Mouse (Mus musculus): ENCODE results near the gene Cox14. TPM values are rescaled to one million over a fixed set of nuclear protein-coding genes. Genes with fewer than 3 reads are reported as not detected.

The Cox14 gene
- polyA plus RNA-seq, 1 experiment from 2014 or later, result 297 TPM

- 52% methylated on average over 23 of the region's 23 CpGs for WGBS
- no peak for DNase-seq (ENCODE audit: low spot score)
- no peak for ATAC-seq (replicated peaks; ENCODE audit: low FRiP score, low read depth)
- no peak for TF ChIP-seq CTCF (IDR thresholded peaks at IDR 0.05; ENCODE audit: low read depth)
- no peaks in the 10 kb centered on the region for H3K9me3 ChIP-seq (replicated peaks; ENCODE audit: low read length)
- no peak overlapping the region for H3K9ac ChIP-seq (ENCODE audit: low read depth, low read length)
- no peak overlapping the region for H3K4me3 ChIP-seq (replicated peaks; ENCODE audit: low read depth, low read length)
- peaks cover 21% of the 10 kb centered on the region for H3K4me1 ChIP-seq (replicated peaks; ENCODE audit: insufficient read depth, low read length)
- H3K4me2 ChIP-seq (ENCODE audit: low read length), result peak overlapping the region; percentile 23; the same call in 1 of the 2 replicates
- peak overlapping the region; percentile 54 for H3K27ac ChIP-seq
- H3K36me3 ChIP-seq (ENCODE audit: insufficient read depth, low read length), result peaks cover 31% of the 10 kb centered on the region
- H3K27me3 ChIP-seq (ENCODE audit: insufficient read depth, low read length), result no peaks in the 10 kb centered on the region
Observed at GRCm38 (mm10) chr15:99704041-99704681, 21.3 kb upstream of the Cox14 start.

- no peak for TF ChIP-seq CTCF (IDR thresholded peaks at IDR 0.05; ENCODE audit: low read depth)
- Histone ChIP-seq H3K4me1 (replicated peaks; ENCODE audit: insufficient read depth, low read length) (peaks cover 21% of the 10 kb centered on the region), H3K9ac (ENCODE audit: low read depth, low read length) (no peak overlapping the region), H3K27ac (peak overlapping the region; percentile 54), H3K4me2 (ENCODE audit: low read length) (no peak overlapping the region), H3K9me3 (replicated peaks; ENCODE audit: low read length) (no peaks in the 10 kb centered on the region), H3K4me3 (replicated peaks; ENCODE audit: low read depth, low read length) (no peak overlapping the region), H3K27me3 (ENCODE audit: insufficient read depth, low read length) (no peaks in the 10 kb centered on the region), H3K36me3 (ENCODE audit: insufficient read depth, low read length) (peaks cover 38% of the 10 kb centered on the region)
- no peak for DNase-seq (ENCODE audit: low spot score)
- ATAC-seq (replicated peaks; ENCODE audit: low FRiP score, low read depth), result no peak
- 63% methylated on average over 7 of the region's 7 CpGs for WGBS
Observed at GRCm38 (mm10) chr15:99704881-99705280, 20.5 kb upstream of the Cox14 start.

GRCm38 (mm10) chr15:99705440-99706048, 19.9 kb upstream of the Cox14 start, which contains the start of gene Gm17349:
Gm17349 (minus strand) TSS chr15:99705490.
- Histone ChIP-seq H3K36me3 (ENCODE audit: insufficient read depth, low read length) (peaks cover 44% of the 10 kb centered on the region), H3K4me3 (replicated peaks; ENCODE audit: low read depth, low read length) (no peak within 1 kb of the TSS), H3K4me2 (ENCODE audit: low read length) (no peak within 1 kb of the TSS; the same call in 1 of the 2 replicates), H3K4me1 (replicated peaks; ENCODE audit: insufficient read depth, low read length) (peaks cover 21% of the 10 kb centered on the region), H3K27me3 (ENCODE audit: insufficient read depth, low read length) (no peaks in the 10 kb centered on the region), H3K9me3 (replicated peaks; ENCODE audit: low read length) (no peaks in the 10 kb centered on the region), H3K9ac (ENCODE audit: low read depth, low read length) (no peak within 1 kb of the TSS), H3K27ac (peak within 1 kb of the TSS; percentile 54)
- ATAC-seq (replicated peaks; ENCODE audit: low FRiP score, low read depth) (no peak), DNase-seq (ENCODE audit: low spot score) (peak; percentile 80)
- TF ChIP-seq CTCF (IDR thresholded peaks at IDR 0.05; ENCODE audit: low read depth), result peak; percentile 78
- 68% methylated on average over 11 of the region's 11 CpGs for WGBS

- 97% methylated on average over 13 of the region's 13 CpGs for WGBS
- no peak for ATAC-seq (replicated peaks; ENCODE audit: low FRiP score, low read depth)
- Histone ChIP-seq H3K4me2 (ENCODE audit: low read length) (no peak overlapping the region), H3K27me3 (ENCODE audit: insufficient read depth, low read length) (no peaks in the 10 kb centered on the region), H3K4me1 (replicated peaks; ENCODE audit: insufficient read depth, low read length) (peaks cover 9% of the 10 kb centered on the region), H3K27ac (no peak overlapping the region), H3K4me3 (replicated peaks; ENCODE audit: low read depth, low read length) (no peak overlapping the region), H3K36me3 (ENCODE audit: insufficient read depth, low read length) (peaks cover 67% of the 10 kb centered on the region), H3K9me3 (replicated peaks; ENCODE audit: low read length) (no peaks in the 10 kb centered on the region), H3K9ac (ENCODE audit: low read depth, low read length) (no peak overlapping the region)
- no peak for DNase-seq (ENCODE audit: low spot score)
- no peak for TF ChIP-seq CTCF (IDR thresholded peaks at IDR 0.05; ENCODE audit: low read depth)
Observed at GRCm38 (mm10) chr15:99708176-99708575, 17.2 kb upstream of the Cox14 start.

GRCm38 (mm10) chr15:99710221-99711190, 14.9 kb upstream of the Cox14 start:
- Histone ChIP-seq H3K27ac (no peak overlapping the region), H3K4me1 (replicated peaks; ENCODE audit: insufficient read depth, low read length) (no peaks in the 10 kb centered on the region; the same call in 1 of the 2 replicates), H3K9me3 (replicated peaks; ENCODE audit: low read length) (no peaks in the 10 kb centered on the region), H3K27me3 (ENCODE audit: insufficient read depth, low read length) (no peaks in the 10 kb centered on the region), H3K9ac (ENCODE audit: low read depth, low read length) (no peak overlapping the region), H3K4me3 (replicated peaks; ENCODE audit: low read depth, low read length) (no peak overlapping the region), H3K36me3 (ENCODE audit: insufficient read depth, low read length) (peaks cover 58% of the 10 kb centered on the region), H3K4me2 (ENCODE audit: low read length) (no peak overlapping the region)
- 87% methylated on average over 10 of the region's 10 CpGs for WGBS
- ATAC-seq (replicated peaks; ENCODE audit: low FRiP score, low read depth) (no peak), DNase-seq (ENCODE audit: low spot score) (no peak)
- TF ChIP-seq CTCF (IDR thresholded peaks at IDR 0.05; ENCODE audit: low read depth), result no peak

- Histone ChIP-seq H3K9me3 (replicated peaks; ENCODE audit: low read length) (no peaks in the 10 kb centered on the region), H3K36me3 (ENCODE audit: insufficient read depth, low read length) (peaks cover 55% of the 10 kb centered on the region), H3K9ac (ENCODE audit: low read depth, low read length) (no peak overlapping the region), H3K27ac (no peak overlapping the region), H3K4me1 (replicated peaks; ENCODE audit: insufficient read depth, low read length) (peaks cover 7% of the 10 kb centered on the region), H3K4me2 (ENCODE audit: low read length) (no peak overlapping the region), H3K27me3 (ENCODE audit: insufficient read depth, low read length) (no peaks in the 10 kb centered on the region), H3K4me3 (replicated peaks; ENCODE audit: low read depth, low read length) (no peak overlapping the region)
- ATAC-seq (replicated peaks; ENCODE audit: low FRiP score, low read depth) (no peak), DNase-seq (ENCODE audit: low spot score) (no peak)
- WGBS, result 42% methylated on average over 3 of the region's 3 CpGs
- TF ChIP-seq CTCF (IDR thresholded peaks at IDR 0.05; ENCODE audit: low read depth), result no peak
Observed at GRCm38 (mm10) chr15:99711491-99711890, 13.9 kb upstream of the Cox14 start.
